Mouse (Mus musculus) stomach, postnatal 0 days (tissue): ENCODE data around the gene Jund. TPM values are rescaled to one million over a fixed set of nuclear protein-coding genes. Genes with fewer than 3 reads are reported as not detected.

Experiments used
- ATAC-seq: fragments of 200-750 bp; cut with Nextera tagmentation; 2 replicates; pipeline ENCODE4 v1.8.0; 2017; ENCODE audit not compliant: low FRiP score, low TSS enrichment
- DNase-seq: peaks from one replicate; pipeline ENCODE4 v3.0.0-alpha.2; 2016; ENCODE audit warnings: low spot score
- H3K27ac ChIP-seq: fragments of 300-500 bp; sonication (generic); replicated peaks from 2 replicates; pipeline ENCODE4 v1.5.1; 2014; ENCODE audit warnings: mild to moderate bottlenecking, control low read depth
- H3K27me3 ChIP-seq: fragments of 300-500 bp; sonication (generic); 2 replicates; pipeline ENCODE4 v1.6.1; 2014; ENCODE audit warnings: low read length; ENCODE audit not compliant: control insufficient read depth, insufficient read depth
- H3K36me3 ChIP-seq: fragments of 300-500 bp; sonication (generic); 2 replicates; pipeline ENCODE4 v1.6.1; 2014; ENCODE audit warnings: low read length, mixed read lengths; ENCODE audit not compliant: control insufficient read depth, insufficient read depth
- H3K4me1 ChIP-seq: fragments of 300-500 bp; sonication (generic); replicated peaks from 2 replicates; pipeline ENCODE4 v1.6.1; 2014; ENCODE audit warnings: antibody characterized with exemption; ENCODE audit not compliant: control insufficient read depth, insufficient read depth
- H3K4me2 ChIP-seq: fragments of 300-500 bp; sonication (generic); replicated peaks from 2 replicates; pipeline ENCODE4 v1.6.1; 2014; ENCODE audit warnings: low read depth, mild to moderate bottlenecking, control low read depth, moderate library complexity
- H3K4me3 ChIP-seq: fragments of 300-500 bp; sonication (generic); 2 replicates; pipeline ENCODE4 v1.5.1; 2014; ENCODE audit warnings: low read depth, low read length, control low read depth
- H3K9ac ChIP-seq: fragments of 300-500 bp; sonication (generic); 2 replicates; pipeline ENCODE4 v1.6.1; 2014; ENCODE audit warnings: mild to moderate bottlenecking, low read length, control low read depth, mixed read lengths
- H3K9me3 ChIP-seq: fragments of 300-500 bp; sonication (generic); 2 replicates; pipeline ENCODE4 v1.6.1; 2016; ENCODE audit warnings: low read length; ENCODE audit not compliant: control insufficient read depth
- CTCF ChIP-seq: IDR thresholded peaks from 2 replicates; pipeline ENCODE4 v1.5.1; 2016; ENCODE audit warnings: antibody characterized with exemption, low read depth, mild to moderate bottlenecking, moderate library complexity
- EP300 ChIP-seq: optimal IDR thresholded peaks from 2 replicates; pipeline ENCODE3; 2016; ENCODE audit warnings: antibody characterized with exemption
- WGBS: fragments of 180-500 bp; shearing (Covaris S2); extraction: QIAGEN DNeasy Blood & Tissue Kit; methylation state at CpG from one replicate; pipeline ENCODE4 v1.1.7; 2014; 5-methylcytosine and 5-hydroxymethylcytosine counted together
- polyA plus RNA-seq: library from polyadenylated mRNA; unstranded; fragments of >200 nt; fragmentation: Nextera tagmentation; extraction: Ambion mirVana; gene quantifications from 2 replicates; pipeline ENCODE4 v1.2.1, GENCODE M21; 2015

Gene Jund
- polyA plus RNA-seq, 1 experiment from 2014 or later, result 78.3 TPM

DNA sequence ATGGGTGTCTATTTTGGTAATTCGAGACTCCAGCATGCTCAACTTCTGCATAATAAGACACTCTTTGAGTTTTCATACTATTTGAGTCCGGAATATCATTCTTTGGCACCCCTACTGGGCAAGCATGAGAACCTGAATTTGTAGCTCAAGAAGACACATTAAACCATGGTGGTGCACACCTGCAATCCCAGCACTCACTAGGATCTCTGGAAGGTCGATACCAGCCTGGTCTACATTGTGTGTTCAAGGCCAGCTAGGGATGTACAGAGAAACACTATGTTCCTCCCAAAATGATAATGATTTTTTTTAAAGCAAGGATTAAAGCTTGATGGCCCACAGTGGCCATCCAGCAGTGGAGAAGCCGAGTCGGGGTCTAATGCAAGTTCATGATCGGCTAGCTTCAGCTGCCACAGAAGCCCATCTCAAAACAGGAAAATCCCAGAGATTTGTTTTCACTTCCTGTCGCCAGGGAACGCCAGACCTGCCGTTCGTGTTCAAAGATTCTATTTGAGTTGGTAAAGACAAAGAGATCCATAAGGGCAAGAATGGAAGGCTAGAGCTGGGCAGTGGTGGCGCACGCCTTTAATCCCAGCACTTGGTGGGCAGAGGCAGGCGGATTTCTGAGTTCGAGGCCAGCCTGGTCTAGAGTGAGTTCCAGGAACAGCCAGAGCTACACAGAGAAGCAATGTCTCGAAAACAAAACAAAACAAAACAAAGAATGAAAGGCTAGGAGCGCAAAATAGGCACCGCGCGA lies 26.2 kb upstream of the Jund start:
- Histone ChIP-seq H3K4me3 (peak overlapping the region; percentile 29), H3K27ac (peak overlapping the region; percentile 81), H3K9ac (peak overlapping the region; percentile 55), H3K9me3 (no peaks in the 10 kb centered on the region), H3K4me2 (peak overlapping the region; percentile 52), H3K36me3 (no peaks in the 10 kb centered on the region), H3K4me1 (peaks cover 5% of the 10 kb centered on the region; the same call in 1 of the 2 replicates), H3K27me3 (no peaks in the 10 kb centered on the region)
- 35% methylated on average over 19 of the region's 19 CpGs for WGBS
- ATAC-seq (no peak), DNase-seq (no peak)
- TF ChIP-seq CTCF, result peak; percentile 37
- no peak for TF ChIP-seq EP300

DNA sequence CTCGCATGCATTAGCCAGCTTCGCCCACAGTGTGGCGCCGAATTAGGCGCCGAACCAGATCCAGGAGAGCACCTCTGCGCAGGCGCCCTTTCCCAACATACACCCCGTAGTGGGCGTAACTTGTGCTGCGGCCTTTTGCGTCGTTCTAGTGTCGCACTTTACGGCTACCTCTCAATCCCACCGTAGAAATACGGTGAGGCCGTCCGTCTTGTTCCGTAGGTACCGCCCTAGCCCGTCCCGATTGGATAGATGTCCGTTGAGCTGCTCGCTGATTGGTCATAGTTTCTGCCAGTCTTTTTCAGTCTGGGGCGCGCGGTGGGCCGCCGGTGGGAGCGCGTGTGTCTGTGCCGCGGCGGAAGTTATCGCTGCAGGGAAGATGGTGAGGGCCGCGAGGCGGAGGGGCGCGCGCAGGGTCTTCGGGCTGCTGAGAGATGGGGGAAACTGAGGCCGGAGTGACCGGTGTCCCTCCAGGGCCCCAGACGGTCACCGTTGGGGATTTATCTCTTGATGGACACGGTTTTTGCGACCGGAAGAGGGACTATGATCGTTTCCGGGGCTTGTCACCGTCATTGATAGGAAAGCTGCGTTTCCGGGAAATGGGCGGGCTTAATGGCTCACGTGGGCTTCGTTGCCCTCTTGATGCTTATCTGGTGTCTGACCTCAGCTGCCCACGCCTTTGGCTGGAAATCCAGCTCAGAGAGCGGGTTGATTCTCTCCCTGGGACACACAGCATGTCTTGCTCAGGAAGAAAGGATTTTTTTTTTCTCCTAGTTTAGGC lies 25.5 kb upstream of the Jund start, which contains the start of gene Lsm4:
Lsm4 (plus strand) TSS at position 170 of the 778 bp plus-strand sequence.
- TF ChIP-seq CTCF (peak; percentile 90), EP300 (peak; percentile 94)
- WGBS, result under 1% methylated on average over 60 of the region's 60 CpGs
- peak; percentile 96 for DNase-seq
- 0 out of 2 replicates have a peak, but pooled peaks cover 3% of the 10 kb centered on the region for H3K36me3 ChIP-seq
- ATAC-seq, result peak; percentile 95
- peak within 1 kb of the TSS; percentile 66 for H3K4me3 ChIP-seq
- no peaks in the 10 kb centered on the region for H3K9me3 ChIP-seq
- H3K4me1 ChIP-seq, result peaks cover 5% of the 10 kb centered on the region; the same call in 1 of the 2 replicates
- peak within 1 kb of the TSS; percentile 75 for H3K9ac ChIP-seq
- H3K27me3 ChIP-seq, result no peaks in the 10 kb centered on the region
- peak within 1 kb of the TSS; percentile 96 for H3K27ac ChIP-seq
- peak within 1 kb of the TSS; percentile 59 for H3K4me2 ChIP-seq

DNA sequence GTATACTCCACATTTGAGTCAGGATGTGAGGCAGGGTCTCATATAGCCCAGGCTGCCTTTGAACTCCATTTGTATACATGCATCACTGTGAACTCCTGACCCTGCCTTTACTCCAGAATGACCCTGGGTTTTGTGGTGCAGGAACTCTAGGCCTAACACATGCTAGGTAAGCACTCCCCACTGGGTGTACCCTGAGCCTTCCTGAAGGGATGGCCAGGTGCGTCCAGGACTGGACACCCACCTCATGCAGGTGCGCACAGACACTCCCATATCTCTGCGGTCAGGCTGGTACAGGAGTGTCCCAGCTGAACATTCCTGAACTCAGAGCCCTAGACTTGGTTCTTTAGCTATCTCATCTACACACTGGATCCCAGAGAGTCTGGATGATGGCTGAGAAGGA lies 24.6 kb upstream of the Jund start:
- H3K27me3 ChIP-seq, result no peaks in the 10 kb centered on the region
- 63% methylated on average over 3 of the region's 3 CpGs for WGBS
- DNase-seq, result no peak

DNA sequence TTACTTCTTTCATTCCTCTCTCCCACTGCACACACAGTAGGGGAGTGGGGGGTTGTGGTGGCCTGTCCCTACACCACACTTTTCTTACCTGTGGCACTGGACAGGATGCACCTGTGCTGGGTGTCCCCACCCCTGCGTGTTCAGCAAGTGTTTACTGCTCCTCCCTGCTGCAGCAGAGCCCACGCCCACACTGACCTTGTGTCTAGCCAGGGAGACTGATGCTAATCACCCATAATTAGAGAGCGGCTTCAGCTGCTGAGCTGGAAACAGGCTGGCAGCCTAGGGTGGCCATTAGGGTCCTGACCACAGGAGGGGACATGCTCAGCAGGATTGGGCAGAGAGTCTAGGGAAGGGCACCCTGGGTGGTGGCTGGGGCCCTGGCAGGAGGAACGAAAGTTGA lies 24.0 kb upstream of the Jund start:
- Histone ChIP-seq H3K4me3 (no peak overlapping the region), H3K4me2 (no peak overlapping the region), H3K27me3 (no peaks in the 10 kb centered on the region), H3K36me3 (0 out of 2 replicates have a peak, but pooled peaks cover 3% of the 10 kb centered on the region), H3K9me3 (no peaks in the 10 kb centered on the region), H3K27ac (peak overlapping the region; percentile 96), H3K4me1 (peaks cover 5% of the 10 kb centered on the region; the same call in 1 of the 2 replicates), H3K9ac (0 out of 2 replicates have a peak overlapping the region, but pooled peaks have one; percentile 13)
- WGBS, result 60% methylated on average over 4 of the region's 4 CpGs
- ATAC-seq, result no peak
- no peak for DNase-seq
- TF ChIP-seq EP300 (no peak), CTCF (no peak)

More for the DNA sequence above, 24.6 kb upstream of the Jund start:
- peak overlapping the region; percentile 66; the same call in 1 of the 2 replicates for H3K4me3 ChIP-seq
- H3K4me1 ChIP-seq, result peaks cover 5% of the 10 kb centered on the region; the same call in 1 of the 2 replicates
- 0 out of 2 replicates have a peak, but pooled peaks cover 3% of the 10 kb centered on the region for H3K36me3 ChIP-seq
- H3K9ac ChIP-seq, result peak overlapping the region; percentile 75
- no peaks in the 10 kb centered on the region for H3K9me3 ChIP-seq
- peak overlapping the region; percentile 59 for H3K4me2 ChIP-seq
- TF ChIP-seq EP300 (no peak), CTCF (no peak)
- ATAC-seq, result no peak
- peak overlapping the region; percentile 96 for H3K27ac ChIP-seq

DNA sequence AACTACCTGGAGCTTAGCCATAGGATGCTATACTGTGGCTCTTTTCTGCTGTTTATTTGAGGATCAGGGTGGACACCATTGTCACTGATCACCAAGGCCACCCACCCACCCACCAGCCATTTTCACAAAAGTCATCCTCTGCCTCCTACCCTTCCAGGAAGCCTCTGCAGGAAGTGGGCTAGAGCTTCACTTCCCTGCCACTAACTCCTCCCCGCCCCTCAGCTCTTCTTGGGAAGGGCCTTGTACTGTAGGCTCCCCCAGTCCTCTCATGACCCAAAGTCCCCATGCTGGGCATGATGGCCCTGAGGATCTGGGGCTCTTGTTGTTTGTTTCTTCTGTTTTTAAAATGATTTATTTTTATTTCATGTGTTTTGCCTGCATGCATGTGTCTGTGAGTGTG lies 23.4 kb upstream of the Jund start:
- ATAC-seq, result no peak
- no peaks in the 10 kb centered on the region for H3K9me3 ChIP-seq
- 0 out of 2 replicates have a peak, but pooled peaks cover 3% of the 10 kb centered on the region for H3K36me3 ChIP-seq
- H3K4me1 ChIP-seq, result peaks cover 5% of the 10 kb centered on the region; the same call in 1 of the 2 replicates
- H3K4me2 ChIP-seq, result no peak overlapping the region
- H3K27ac ChIP-seq, result peak overlapping the region; percentile 96
- H3K4me3 ChIP-seq, result no peak overlapping the region
- 80% methylated on average over 1 of the region's 1 CpGs for WGBS
- no peak overlapping the region for H3K9ac ChIP-seq
- TF ChIP-seq CTCF (no peak), EP300 (no peak)
- H3K27me3 ChIP-seq, result no peaks in the 10 kb centered on the region
- no peak for DNase-seq
